Mouse (Mus musculus) heart, postnatal 14 days (tissue): Measurements from ENCODE around the gene Mrtfa. TPM values are rescaled to one million over a fixed set of nuclear protein-coding genes. Genes with fewer than 3 reads are reported as not detected.

Experiments
- DNase-seq, 2 experiments: peaks; one replicate each; pipeline ENCODE4 v3.0.0; 2021 to 2022
- intact Hi-C: fragments of 180-260 bp; cut with DNase I; formaldehyde crosslinking; loops from one replicate; pipeline ENCODE4 v1.15.1; 2025
- total RNA-seq, 2 experiments: library from RNA; stranded (reverse); gene quantifications; 2 replicates each; pipeline ENCODE4 v1.2.3; 2021

The Mrtfa gene
- total RNA-seq, 2 experiments from 2014 or later: 12.3 to 13.9 TPM

GRCm38 (mm10) chr15:81044446-81044845 lies 146.1 kb downstream of the Mrtfa start:
- intact Hi-C loops: no loop called here
- no peak for DNase-seq

GRCm38 (mm10) chr15:81042276-81042931 lies 148.2 kb downstream of the Mrtfa start:
- DNase-seq: no peak
- intact Hi-C loops: no loop called here

- intact Hi-C loops: no loop called here
- no peak for DNase-seq
Observed at GRCm38 (mm10) chr15:81041767-81042166, 148.8 kb downstream of the Mrtfa start.

DNA sequence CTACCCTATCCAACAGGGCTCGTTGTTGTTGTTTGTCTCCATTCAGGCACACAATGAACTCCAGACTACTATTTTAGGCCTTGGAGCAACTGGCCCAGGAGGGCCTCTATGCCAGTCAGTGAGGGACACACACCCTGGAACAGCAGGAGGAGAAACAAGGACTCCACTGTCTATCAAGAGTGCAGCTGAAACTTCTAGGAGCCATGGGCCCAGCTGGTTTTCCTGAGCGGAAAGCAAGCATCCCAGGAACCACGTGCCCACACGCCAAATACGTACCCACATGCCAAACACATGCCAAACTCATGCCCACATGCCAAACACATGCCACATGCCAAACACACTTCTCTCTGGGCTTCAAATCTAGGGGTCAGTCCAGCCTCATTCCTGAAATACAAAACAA lies 152.1 kb downstream of the Mrtfa start:
- no peak for DNase-seq
- intact Hi-C loops: no loop called here

GRCm38 (mm10) chr15:81035417-81036162 lies 155.0 kb downstream of the Mrtfa start:
- intact Hi-C loops: no loop called here
- peak in 1 of 2 experiments; percentile 35 for DNase-seq

DNA sequence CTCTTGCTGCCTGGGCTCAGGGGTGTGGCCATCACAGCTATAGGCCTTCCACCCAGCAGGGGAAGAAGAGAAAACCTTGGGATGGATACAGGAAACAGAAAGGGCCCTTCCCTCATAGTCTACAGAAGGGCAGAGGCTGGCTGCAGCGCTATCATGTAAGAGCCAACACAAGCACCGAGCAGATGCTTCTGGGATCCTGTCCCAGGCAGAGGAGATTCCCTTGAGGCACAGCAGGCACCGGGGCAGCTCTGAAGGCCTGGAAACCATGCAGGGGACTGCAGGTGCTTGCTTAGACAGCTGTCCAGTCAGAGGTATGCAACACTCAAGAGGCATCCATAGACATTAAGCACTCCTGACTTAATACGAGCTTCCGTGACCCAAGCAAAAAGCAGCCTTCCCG lies 156.4 kb downstream of the Mrtfa start:
- DNase-seq: no peak
- intact Hi-C loops: no loop called here

DNA sequence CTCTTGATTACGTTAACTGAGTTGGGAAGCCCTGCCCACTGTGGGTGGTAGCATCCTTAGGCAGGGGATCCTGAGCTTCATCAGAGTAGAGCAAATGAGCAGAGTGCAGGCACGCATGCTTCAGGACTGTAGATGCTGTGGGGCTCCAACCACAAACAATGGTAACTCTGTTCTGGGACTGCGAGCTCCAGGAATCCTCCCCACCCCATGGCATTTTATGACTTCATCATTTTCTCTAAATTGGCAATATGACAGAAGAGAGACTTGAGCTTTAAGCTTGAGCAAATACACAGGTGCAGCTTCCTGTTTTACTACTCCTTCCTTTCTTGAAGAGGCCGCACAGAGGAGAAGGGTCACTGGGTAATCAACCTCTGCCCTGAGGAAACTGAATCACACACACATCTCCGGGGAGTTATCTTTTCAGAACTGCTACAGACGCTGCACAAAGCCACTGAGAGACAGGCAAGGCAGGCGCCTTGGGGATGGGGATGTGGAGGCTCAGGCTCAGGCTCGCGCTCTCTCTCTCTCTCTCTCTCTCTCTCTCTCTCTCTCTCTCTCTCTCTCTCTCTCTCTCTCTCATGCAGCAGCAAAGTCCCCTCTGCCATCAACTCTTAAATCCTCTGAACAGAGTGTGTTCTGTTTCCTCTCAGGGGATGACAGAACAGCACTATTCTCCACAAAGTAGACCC lies 157.5 kb downstream of the Mrtfa start:
- DNase-seq: no peak
- intact Hi-C loops: no loop called here

- DNase-seq: peak; percentile 44 to 45
- intact Hi-C loops: no loop called here
Observed at GRCm38 (mm10) chr15:81031611-81032010, 158.9 kb downstream of the Mrtfa start.

DNA sequence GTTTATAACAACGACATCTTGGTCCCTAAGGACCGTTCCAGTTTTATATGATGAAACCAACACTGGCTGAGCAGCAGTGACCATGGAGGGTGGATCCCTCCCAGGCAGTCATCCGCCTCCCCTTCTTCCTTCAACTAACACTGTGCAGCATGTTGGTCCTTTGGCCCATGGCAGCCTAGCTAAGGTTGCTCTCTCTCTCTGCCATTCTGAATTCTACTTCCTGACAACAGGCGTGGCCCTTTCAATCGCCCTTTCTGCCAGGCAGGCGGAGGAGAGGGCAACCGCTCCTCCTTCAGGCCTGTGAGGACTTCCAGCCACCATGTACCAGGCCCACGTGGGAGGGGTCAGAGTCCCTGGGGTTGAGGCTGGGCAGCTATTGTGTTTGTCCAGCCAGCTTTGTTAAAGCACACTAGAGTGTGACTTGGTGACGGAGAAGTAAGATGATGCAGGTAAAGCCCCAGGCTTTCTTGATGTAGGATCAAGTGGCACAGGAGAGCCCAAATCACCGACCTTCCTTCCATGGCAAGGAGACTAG lies 159.6 kb downstream of the Mrtfa start:
- intact Hi-C loops: no loop called here
- DNase-seq: no peak

DNA sequence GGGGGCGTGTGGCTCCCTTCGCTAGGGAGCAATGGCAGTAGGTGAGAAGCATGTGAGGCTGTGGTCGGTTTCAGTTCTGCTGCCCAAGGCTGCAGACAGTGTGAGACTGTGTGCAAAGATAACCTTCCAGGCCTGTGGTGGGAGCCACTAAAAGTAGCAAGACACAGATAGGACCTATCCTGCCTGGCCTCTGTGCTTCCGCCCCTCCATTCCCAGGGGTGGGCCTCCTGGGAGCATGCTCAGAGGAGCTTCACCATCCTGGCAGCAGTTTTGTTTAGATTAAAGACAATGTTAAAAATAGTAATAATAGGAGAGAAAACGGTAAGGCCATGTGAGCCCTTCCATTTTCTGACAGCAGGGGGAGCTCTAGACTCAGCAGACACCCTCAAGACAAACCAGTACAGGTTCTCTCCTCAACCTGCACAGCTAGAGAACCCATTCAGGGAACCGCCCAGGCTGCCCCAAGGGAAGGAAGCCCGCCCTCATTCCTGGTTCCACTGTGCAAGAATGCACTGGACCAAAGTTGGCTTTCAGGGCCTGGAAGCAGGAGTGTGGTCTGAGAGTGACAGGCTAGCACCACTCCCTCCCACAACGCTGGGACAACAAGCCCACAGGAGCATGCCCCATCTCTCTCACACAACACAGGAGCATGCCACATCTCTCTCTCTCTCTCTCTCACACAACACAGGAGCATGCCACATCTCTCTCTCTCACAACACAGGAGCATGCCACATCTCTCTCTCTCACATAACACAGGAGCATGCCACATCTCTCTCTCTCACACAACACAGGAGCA lies 163.0 kb downstream of the Mrtfa start:
- peak; percentile 80 to 87 for DNase-seq
- intact Hi-C loops: loop anchor here (1.0 kb wide), 3 partner anchors 22 to 172 kb away; no protein-coding TSS in a partner anchor

GRCm38 (mm10) chr15:81026901-81027300 lies 163.7 kb downstream of the Mrtfa start:
- no peak for DNase-seq
- intact Hi-C loops: loop anchor here (1.0 kb wide), 3 partner anchors 22 to 172 kb away; no protein-coding TSS in a partner anchor

DNA sequence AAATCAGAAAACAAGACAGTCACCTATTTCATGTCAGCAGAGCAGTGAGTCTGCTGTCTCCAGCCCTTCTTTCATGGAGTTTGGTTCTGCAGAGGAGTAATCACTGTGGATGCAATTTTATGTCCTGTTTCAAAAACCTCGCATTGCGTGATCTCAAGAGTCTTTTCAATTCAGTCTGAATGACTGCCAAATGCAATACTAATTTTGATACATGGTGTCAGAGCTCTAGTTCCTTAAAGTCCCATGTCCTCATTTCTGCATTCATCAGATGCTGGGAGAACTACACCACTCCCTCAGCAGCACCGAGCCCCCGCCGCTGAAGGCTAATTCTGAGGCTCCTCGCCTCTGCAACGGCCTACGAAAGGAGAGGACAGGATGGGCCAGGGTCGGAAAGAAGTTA lies 166.7 kb downstream of the Mrtfa start:
- intact Hi-C loops: no loop called here
- DNase-seq: no peak

DNA sequence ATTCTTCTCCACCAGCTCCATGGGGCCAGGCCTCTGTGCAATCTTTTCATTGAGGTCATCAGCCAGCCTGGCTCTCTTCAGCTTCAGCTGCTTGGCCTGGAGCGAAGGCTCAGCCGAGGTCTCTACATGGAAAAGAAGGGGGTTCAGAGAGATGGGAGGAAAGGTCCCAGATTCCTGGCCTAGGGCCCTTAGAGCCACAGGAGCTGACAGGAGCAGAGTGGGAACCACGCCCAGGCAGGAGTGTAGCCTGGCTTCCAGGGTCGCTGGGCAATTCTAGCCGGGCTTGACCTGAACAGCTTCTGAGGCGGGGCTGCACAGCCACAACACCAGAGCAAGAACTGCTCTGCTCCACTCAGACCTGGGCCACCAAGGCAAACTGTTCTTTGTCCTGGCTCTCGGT lies 168.1 kb downstream of the Mrtfa start:
- DNase-seq: no peak
- intact Hi-C loops: no loop called here

DNA sequence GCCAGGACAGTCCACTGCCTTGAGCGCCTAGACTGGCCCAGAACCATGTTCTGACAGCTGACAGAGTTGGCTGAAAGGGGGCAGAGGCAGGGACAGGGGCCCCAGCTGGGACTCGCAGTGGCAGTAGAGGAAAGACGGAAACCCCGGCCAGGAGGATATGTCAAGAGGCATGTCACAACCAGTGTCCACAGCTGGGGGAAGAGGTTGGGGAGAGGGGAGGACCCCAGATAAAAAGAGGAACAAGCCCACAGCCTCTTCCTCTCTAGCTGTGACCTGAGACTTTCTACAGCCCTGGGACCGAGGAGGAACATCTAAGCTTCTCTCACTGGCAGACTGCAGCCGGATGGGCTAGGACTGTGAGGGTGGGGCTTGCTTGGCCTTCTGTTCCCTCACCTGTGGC lies 169.2 kb downstream of the Mrtfa start:
- intact Hi-C loops: no loop called here

DNA sequence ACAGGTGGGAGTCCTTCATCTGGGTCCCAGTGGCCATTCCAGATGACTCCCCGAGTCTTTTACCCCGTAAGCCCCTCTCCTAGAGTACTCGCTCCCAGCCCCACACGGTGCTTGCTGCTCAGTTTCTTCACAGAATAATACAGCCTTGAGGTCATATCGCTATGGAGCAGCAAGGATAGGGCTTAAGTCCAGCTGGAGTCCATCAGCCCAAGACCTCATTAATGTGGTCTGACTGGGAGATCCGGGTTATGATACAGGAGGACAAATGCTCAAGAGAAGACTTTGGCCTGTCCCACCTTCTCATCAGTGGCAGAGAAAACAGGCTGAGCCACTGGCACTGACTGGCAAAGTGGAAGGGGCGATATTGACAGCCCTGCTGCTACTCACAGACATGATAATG lies 173.2 kb downstream of the Mrtfa start:
- intact Hi-C loops: no loop called here
- DNase-seq: no peak

More for the DNA sequence above, 169.2 kb downstream of the Mrtfa start:
- DNase-seq: no peak

DNA sequence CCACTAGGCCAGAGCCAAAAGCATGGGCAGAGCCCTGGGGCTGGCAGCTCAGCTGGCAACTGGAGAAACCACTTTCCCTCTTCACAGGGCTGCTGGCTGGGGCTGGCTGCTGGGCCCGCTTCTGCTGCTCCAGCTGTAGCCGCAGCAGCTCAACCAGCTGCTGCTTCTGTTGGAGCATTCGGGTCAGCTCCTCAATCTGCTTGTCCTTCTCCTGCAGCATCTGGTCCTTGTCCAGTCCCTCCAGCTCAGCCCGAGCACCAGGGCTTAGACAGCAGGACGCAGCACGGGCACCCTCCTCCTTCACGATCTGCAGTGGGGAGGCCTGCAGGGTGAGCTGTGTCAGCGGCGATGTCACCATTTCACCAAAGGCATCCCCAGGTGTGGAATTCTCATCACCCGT lies 174.1 kb downstream of the Mrtfa start:
- DNase-seq: no peak
- intact Hi-C loops: no loop called here

DNA sequence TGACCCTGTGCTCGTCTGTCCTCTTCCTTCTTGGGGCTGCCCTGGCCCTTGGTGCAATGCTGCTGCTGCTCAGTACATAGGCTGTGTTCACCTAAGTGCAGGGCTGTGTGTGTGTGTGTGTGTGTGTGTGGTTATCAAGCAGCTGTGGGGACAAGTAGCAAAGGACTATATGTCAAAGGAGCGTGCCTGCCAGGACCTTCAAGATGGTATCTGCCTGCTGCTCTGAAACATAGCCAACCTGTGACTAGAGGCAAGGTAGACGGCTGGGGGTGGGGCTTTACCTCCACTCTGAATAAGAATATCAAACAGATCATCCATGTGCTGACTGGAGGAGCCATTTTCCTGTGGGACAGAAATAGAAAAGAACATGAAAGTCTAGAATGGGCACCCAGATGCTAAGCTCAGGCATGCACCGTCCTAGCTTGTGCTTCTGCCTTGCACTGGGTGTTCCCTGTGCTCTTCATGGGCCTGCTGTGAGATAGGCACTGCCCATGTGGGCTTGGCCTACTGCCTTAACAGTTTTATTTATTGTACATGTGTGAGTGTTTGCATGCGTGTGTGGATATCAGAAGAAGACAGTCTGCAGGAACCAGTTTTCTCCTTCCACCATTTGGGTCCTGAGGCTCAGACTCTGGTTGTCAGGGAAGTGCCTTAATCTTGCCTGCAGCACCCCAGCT lies 175.4 kb downstream of the Mrtfa start:
- intact Hi-C loops: no loop called here
- no peak for DNase-seq

DNA sequence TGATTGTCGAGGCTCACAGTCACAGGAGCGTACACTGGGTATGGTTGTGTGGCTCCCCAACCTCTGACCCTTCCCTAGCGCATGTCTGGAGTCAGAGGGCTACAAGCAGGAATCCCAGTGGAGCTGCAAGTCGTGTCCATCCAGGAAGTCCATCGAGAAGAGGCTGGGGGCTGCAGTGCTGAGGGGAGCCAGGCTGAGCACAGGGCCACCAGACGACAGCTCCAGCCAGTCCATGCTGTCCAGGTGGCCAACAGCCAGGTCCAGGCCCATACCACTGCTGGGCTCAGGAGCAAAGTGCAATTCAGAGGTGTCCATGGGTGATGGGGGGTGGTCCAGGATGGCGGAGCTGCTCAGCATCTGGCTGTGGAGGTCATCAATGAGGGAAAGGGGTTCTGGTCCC lies 177.4 kb downstream of the Mrtfa start:
- no peak for DNase-seq
- intact Hi-C loops: no loop called here

- no peak for DNase-seq
- intact Hi-C loops: no loop called here
Observed at GRCm38 (mm10) chr15:81012359-81012758, 178.2 kb downstream of the Mrtfa start.

DNA sequence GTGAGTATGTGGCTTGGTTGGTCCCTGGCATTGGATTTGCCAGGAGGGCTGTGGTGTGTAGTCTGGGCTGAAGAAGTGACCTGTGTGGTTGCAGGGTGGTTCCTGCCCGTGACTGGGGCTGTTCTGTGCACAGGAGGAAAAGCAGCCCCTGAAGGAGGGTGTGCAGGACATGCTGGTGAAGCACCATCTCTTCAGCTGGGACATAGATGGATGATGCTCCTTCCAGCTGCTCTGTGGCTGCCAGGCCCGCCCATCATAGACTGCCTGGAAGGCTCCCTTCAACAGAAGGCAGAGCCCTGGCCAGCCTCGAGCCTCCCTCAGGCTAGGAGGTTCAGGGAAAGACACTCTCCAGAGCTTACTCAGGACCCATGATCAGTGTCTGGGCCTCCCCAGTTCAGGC lies 179.0 kb downstream of the Mrtfa start:
- no peak for DNase-seq
- intact Hi-C loops: no loop called here
